Mouse (Mus musculus) lung, postnatal 25 days (tissue): ENCODE data around the gene Nckap5.

Experiments
- DNase-seq: peaks from one replicate; pipeline ENCODE4 v3.0.0; 2022; ENCODE audit warnings: low spot score

Nckap5 gene

DNA sequence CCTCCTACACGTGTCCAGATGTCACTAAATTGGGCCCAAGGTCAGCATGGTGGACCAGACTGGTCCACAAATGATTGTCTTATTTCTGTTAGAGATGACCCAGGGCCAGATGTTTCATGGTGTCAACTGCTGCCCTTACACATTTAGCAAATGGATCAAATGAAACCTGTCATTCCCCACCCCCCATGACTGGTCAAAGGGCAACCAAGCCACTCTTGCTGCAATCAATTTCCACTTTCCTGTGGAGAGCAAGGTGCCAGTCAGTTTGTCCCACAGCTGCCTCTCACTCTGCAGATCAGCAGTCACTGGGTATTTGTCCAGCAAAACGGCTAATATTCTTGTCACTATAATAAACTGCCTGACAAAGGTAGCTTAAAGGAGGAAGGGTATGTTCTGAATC lies 463.9 kb downstream of the Nckap5 start:
- no peak for DNase-seq

DNA sequence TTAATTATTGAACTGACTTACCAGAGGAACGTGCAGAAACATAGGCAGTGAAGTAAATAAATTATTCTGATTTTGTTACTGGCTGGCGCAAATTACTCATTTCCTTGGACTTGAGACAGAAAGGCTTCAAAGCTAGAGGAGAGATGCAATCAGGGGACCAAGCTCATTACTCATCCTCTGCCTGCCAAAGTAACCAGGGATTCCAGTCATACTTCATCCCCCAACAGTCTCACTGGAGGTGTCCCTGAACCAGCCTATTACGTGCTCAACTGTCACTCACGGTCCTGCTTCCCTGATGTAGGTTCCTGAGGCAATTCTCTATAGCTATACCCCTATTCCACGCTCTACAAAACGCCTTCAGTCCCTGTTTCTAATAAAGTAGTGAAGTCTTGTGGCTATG lies 466.0 kb downstream of the Nckap5 start:
- DNase-seq, result no peak

DNA sequence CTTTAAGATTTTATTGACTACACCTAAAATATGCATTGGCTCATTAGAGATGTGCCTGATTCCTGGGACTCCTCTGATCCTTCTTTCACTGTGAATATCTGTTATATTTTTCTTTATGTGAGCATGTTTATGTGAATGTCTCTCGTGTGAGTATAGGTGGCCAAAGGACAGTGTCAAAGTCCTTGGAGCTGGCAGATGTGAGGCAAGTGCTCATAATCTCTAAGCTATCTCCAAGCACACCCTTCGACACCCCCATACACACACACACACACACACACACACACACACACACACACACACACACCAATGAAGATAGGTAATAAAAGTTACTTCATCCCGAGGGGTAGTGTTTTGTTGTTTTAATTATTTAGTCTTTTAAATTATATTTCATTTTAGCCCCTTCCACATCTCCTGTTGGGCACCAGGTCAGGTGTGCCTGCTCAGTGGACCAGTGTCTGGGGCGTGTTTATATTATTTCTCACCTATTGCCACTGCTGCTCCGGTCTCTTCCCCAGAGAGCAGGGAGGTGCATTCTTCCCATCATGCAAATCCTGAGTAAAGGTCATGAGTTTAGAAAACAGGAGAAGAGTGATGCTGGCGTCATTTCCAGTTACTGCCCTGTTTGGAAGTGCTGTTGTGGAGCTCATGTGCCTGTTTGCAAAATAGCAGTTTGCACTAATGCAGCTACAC lies 469.9 kb downstream of the Nckap5 start:
- DNase-seq, result no peak

DNA sequence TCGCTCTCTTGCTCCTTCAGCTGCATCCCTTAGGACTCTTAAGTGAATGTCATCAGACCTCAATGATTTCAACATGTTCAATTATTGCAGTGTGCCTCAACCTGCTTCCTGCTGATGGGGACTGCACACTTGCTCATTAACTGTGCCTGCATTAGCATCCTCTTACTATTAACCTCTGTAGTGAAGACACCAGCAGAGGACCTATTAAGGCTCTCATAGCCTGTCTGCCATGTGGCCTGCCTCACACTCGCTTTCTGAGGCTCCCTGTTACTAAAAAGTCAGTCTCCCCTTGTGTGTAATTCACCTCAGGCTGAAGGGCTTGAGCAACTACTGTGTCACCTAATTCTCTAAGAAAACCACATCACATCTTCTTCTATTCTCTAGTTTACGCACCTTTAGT lies 470.5 kb downstream of the Nckap5 start:
- no peak for DNase-seq

DNA sequence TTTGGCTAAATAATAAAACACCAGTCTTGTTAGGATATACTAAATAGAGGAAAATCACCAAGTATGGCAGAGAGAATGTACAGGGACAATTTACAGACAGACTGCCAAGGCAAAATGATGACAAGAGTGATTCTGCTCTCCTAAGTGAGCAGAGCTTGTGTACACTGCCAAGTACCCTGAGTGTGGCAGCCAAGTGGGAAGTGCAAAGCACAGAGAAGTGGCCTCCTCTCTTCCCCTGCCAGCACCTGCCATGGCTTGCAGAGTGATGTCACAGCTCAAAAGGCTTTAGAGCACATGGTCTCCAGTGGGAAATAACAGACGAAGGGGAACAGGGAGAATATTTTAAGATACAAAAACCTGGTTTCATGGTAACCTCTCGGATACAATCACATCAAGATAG lies 488.8 kb downstream of the Nckap5 start:
- DNase-seq, result peak; percentile 33

DNA sequence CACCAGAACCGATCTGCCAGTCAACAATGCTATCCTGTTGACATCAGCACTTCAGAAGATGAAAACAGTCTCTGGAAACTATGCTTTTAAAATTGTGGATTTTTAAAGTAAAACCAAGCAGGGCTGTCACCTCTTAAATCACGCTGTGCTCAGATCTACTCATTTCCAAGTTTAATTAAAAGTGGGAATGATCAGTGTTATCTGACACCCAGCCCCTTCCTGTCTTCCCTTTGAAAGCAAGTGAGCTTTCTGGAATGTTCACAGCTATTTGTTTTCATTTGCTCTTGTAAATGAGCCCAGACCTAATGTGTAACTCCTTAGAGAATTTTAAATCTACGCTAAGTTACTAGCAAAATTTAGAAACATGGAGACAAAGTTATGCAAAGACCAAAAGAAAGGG lies 491.3 kb downstream of the Nckap5 start:
- no peak for DNase-seq

DNA sequence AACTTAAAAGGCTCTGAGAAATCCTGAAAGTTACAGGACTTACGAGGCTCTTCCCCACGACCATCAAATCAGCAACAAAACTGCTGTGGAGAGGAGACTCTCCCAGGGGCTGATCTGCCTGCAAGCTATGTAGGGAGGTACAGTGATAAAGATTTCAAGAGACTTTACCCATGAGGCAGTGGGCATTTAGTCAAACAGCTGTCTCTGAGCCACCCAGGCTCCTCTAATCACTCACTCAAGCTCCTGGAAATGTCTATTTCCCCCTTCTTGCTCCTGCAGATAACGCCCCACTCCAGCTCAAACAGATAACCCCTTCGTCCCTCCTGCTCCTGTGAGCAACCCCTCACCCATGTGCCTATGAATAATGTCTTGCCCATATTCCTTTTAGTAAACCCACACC lies 496.4 kb downstream of the Nckap5 start:
- DNase-seq, result no peak

DNA sequence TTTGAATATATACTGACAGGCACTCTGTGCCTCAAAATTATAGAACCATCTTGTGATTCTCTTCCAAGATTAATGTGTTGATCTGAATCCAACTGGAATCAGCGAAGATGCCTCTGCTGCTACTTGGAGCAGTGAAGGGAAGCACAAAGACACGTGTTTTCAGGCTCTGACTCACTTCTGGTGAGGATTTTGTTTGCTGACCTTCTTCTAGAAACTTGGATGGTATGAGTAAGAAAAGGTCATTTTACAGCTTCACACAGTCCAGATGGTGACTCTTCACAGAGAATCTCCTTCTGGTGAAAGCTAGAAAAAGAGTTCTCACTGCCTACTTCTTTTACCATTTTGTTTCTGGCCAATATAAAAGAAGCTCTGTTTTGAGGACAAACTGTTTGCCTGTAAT lies 498.6 kb downstream of the Nckap5 start:
- peak; percentile 2 for DNase-seq

DNA sequence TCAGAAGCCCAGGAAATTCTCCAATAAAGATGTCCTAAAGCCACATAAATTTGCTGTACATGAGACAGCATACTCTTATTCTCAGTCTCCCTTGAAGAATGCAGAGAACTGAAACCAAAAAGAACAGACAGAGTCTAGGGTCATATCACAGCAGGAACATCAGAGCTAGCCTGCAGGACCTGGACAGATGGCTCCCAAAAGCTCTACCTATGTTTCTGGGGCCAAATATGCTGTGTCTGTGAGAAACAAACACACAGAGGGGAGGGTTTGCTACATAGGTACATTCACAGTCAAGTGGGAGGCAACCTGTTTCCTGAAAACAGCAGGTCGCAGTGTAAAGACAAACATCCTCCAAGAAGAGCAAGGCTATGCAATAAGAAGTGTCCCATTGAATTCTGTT lies 509.9 kb downstream of the Nckap5 start:
- DNase-seq, result no peak

DNA sequence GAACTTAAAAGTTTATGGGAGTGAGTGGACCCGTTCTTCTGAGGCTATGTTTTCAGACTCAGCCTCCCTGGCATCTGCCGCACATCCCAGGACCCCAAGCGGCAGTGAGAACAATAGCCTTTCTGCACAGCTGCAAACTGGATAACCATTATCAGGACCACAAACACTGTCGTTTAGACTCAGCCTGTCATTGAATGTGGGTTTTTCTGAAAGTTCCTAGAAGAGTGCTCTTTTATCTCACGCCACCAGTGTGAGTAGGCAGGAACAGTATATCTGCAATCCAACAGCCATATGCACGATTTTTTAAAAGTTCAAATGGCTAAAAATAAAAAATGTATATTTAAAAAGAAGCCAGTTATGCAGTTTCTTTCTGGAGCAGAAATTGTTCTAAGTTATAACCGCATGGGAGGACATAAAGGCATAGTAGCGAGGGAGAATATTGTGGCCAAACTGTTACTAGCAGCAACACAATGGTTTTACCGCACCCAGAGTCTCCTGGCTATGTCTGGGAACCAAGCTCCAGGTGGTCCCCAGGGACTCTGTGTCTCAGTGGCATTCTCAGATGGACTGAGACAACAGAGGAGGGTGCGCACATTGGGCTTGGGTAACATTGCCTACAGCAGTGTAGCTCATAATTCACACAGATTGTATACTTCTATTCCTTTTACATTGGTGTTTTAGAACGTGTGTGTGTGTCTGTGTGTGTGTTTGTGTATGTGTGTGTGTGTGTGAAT lies 512.6 kb downstream of the Nckap5 start:
- no peak for DNase-seq

DNA sequence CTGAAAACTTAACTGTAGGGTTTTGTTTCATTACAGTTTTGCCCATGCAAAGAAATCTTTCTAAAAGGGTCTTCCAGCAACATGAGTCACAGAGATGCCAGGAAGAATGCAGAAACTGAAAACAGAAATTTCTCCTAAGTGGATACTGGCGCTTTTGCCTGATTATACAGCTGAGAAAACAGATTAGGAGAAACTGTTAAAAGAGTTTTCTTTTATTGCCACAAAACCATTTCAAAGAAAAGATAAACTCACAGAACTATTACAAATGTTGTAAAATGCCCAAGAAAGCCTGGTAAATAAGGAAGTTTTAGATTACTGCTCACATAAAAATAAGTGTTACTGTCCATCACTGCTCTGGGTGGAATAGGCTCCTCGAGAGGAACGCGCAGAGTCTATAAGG lies 513.3 kb downstream of the Nckap5 start:
- DNase-seq, result no peak

DNA sequence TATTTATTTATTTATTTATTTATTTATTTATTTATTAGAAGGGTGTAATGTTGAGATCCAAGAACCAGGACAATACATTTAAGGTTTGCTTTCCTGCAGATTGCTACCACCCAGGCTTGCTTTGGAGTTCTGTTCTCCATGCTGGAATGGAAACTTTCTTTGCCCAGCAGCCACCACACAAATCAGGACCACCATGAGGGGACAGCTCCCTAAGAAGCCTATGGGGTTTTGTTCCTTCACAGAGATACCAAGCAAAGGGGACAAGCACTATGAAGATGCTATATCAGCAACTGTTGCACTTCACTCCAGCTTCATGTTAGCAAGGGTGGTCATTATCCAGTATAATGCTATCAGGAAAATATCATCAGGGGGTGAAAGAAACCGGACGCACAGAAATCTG lies 513.7 kb downstream of the Nckap5 start:
- no peak for DNase-seq

DNA sequence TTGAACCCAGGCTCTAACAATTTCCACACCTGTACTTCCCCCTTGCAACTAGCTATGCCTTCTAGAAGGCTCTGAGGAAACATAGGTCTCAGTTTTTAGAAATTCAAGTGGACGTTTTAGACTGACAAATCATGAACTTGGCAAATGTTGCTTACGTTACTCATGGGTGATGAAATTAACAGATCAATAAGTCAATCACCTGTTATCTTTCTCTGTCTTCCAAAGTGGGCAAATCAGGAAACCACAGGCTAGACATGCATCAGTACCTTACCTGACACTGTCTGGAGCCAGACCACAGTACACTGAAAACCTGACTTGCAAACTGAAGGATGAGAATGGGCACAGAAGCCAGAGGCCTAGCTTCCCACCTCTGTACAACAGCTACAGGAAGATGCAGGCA lies 529.5 kb downstream of the Nckap5 start:
- DNase-seq, result no peak

DNA sequence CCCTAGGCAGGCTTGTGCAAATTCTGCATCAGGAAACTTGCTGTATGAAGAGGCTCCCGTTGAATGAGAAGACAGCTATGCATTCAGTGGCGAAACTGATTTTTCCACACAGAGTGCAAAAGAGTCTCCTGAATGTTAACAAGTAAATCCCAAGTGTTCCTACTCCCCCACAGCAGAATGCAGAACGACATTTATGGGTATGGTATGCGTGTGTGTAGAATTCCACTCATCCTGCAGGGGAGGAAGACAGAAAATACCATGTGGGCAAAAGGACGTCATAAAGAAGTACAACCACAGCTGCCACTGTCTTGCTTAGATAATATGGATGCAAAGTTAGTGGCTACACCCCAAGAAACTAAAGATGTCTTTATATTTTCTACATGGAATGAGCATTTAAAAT lies 565.7 kb downstream of the Nckap5 start:
- DNase-seq, result no peak

DNA sequence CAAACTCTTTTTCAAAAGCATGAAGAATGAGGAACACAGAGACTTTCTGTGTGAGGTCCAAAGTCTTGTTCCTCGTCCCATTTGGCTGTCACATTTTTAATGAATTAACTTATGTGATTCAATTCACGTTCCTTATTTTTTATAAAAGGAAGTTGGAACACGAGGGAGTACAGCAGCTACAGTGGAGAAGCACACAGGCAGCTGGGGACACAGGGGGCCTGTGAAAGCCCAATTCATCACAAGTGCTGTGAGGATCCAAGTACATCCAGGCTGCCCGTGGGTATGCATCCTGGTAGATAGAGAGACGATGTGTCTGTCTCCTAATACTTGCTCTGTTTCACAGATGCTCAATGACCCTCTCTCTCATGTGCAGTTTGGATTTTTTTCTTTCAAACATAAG lies 576.2 kb downstream of the Nckap5 start:
- no peak for DNase-seq

DNA sequence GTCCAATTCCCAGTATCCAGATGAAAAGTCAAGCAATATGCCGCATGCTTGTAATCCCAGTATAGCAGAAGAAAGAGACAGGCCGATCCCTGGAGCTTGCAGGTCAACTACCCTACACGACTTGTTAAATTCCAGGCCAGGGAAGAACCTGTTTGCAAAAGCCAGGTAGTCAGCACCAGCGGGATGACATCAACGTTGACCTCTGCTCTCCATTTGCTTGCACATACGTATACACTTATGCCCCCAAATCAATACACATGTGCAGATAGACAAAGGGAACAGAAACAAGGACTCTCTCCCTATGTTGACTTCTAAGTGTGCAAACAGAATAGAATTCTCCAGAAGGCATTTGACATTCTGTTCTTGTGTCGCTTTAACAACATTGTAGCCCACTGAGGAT lies 576.7 kb downstream of the Nckap5 start:
- no peak for DNase-seq

DNA sequence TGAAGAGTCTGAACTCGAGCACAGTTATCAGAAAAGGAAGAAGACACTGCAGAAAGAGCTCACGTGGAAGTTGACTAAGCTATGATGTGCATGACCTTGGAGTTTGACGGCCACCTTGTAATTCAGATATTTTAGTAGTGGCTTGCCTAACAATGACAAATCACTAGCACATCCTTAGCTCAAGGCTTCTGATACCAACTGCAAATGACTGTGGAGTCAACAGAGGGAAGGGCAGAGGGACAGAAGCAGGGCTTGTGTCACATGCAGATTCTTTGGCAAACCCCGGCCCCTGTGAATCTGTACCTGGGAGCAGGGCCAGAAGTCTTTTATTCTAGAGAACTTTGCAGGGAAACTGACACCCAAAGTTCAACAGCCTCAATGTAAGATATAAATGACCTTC lies 597.4 kb downstream of the Nckap5 start:
- DNase-seq, result no peak

DNA sequence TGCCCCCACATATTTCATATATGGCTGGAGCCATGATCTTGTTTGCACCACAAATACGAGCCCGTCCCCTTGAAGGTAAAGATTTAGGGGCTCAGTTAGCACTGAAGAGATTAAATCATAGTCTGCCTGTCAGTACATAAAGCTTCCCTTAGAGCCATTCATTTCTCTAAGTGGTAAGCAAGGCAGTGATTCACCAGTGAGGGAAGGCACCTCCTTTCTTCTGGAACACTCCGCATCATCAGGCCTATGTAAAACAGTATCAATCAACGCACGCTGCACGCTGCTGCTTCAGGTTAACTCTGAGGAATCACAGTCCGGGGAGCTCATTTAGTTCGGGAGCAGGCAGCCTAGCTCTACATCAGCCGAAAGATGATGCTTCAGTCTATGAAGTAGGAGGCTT lies 599.4 kb downstream of the Nckap5 start:
- no peak for DNase-seq

DNA sequence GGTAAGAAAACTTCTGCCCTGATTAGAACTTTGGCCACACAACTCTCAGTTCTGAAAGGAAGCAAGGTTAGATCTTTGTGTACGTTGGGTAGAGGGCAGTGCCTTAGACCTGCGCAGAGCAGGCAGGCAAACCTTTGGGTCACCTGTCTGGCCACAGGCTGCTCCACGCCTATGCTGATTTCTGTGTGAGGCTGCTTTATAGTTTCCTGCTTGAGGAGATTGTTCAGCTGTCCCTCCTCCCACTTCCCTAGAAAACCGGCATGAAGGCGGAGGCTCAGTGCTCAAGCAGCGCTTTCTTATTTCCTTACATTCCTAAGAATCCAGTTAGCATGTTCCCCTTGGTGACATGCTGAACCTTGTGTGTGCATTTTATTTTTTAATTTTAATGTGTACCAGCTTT lies 620.4 kb downstream of the Nckap5 start:
- DNase-seq, result no peak

DNA sequence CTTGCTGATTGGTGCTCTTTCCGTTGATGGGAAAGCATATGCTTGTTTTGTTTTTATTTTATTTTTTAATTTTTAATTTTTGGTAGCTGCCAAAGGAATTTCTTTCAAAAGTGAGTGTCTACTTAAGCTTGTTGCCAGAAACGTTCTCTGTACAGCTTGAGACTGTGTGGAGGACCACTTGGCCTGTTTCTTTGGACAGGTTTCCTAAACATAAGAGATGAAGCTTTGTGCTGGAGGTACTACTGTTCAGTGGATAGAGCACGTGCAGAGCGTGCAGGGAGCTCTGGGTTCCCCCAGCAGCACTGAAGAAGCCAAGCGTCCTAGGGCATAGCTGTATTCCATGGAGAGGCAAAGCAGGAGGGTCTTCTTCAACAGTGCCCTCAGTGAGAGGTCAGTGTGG lies 620.9 kb downstream of the Nckap5 start:
- DNase-seq, result no peak

DNA sequence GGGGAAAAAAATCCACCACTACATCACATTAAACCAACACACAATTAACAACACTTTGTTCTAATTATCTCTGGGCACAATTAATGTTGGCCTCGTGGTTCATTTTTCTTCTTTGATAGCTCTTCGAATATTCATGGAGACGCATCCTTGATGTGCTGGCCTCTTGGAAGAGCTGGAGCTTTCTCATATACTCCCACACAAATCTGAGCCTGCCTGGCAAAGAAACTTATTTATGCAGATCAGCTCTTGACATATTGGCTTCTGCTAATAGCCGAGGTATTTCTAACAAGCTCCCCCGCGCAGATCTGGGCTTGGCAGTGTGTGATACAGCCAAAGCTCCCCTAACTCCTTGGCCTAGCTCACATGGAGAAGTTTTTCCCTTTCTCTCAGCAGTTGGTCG lies 621.5 kb downstream of the Nckap5 start:
- no peak for DNase-seq

DNA sequence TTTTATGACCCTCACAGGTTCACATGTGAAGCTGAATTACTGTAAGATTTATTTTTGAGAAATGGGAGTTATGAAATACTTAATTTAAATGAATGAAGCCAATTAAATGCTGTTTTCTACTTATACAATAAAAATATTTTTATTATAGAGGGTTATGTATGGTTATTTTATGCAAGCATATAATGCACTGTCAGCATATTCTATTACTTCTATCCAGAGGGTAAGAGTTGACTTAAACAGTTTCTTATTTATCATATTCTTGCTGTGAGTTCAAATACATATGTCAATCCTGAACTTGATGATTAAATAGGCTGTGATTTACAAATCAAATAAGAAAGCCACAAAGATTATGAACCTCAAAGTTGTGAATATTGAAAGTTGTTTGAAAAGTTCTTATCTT lies 633.7 kb downstream of the Nckap5 start:
- no peak for DNase-seq

DNA sequence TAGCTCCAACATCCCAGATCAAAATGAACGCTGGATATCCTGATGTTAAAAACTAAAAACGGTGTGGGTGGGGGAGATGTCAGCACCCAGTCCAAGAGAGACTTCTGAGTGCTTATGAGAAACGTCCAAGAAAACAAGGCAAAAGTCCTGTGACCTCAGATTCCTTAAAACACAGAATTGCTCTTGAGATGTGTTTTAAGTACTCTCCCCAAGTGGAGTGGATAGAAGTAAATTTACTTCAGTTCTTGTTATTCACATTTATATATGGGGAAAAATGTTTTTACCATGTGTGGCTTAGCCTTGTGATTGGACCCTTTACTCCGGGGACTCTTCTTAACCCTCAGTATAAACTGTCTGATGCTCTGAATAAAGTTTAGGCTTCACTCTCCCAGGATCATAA lies 640.2 kb downstream of the Nckap5 start:
- DNase-seq, result no peak

DNA sequence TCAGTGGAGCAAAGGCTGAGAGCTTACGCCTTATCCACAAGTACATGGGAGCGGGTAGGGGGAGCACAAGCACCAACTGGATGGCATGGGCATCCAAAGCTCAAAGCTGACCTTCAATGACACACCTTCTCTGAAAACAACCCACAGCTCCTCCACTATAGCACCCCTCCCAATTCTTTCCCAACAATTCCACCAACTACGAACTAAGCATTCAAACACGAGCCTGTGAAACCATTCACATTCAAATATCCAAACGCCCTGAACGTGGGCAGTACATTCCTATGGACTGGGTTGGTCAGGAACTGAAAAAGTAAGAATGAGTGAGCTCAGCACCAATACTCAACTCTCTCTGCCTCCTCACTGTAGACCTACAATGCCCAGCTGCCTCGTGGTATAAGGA lies 646.8 kb downstream of the Nckap5 start:
- DNase-seq, result no peak
